Mouse (Mus musculus): ENCODE results near the gene Ercc8. TPM values are rescaled to one million over a fixed set of nuclear protein-coding genes. Genes with fewer than 3 reads are reported as not detected.

Ercc8 gene
- polyA plus RNA-seq, 2 experiments from 2014 or later = 8.3 to 10.7 TPM

DNA sequence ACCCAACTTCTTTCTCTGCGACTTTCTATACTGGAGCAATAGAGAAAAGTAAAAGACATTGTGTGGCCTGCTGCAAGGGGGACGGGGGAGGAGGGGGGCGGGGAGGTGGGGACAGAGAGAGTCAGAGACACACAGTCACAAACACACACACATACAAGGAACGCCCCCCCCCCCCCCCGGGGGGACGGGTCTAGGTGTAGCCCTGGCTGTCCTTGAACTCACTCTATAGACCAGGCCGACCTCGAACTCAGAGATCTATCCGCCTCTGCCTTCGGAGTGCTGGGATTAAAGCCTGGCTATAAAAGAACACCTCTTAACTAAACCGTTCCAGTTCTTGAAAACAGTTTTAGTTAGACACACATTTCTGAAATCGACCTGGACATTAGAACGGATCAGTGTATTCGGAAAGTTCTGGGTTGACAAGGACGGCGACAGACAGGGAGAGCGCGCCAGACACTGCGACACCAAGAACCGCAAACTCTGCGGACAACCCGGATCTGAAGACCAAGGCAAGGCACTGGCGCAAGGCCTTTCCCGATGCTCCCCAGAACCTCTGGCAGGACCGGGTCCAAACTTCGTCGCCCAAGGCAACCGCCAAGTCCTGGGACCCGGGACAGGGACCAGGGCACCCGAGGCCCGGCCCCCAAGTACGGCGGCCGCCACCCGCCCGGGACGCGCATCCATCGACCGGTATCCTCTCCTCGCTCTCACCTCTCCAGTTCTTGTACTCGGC, 633 bp upstream of the Ercc8 start:
- peak; percentile 53 for ATAC-seq

DNA sequence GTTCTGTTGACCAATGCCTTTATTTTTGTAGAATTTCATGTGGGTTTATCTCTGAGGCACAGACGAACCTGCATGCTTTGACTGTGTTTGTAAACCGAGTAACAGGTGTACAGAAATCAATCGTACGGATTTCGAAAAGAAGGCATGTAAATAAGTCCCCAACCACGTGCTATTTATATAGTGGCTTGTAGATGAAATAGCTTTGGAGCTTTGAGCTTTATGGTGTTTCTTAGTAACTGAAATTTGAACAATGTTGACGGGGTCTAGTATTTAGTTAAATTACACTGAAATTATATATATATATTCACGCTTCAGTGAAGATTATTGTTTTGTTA, 677 bp downstream of the Ercc8 start:
- ATAC-seq = no peak

DNA sequence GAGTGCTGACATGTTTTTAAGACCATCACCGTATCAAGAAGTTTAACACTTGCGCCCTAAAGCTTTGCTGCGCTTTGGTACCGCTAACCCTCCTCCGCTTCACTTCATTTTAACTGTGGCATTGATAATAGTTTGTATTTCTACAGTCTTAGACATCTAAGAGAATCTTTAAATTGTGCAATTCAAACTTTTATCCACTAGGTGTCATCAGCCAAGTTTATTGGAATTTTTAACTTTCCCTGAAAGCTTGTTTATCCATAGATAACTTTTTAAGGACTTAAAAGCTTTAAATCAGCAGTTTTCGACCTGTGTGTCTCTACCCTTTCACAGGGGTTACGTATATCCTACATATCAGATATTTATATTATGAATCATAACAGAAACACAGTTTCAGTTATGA, 1.4 kb downstream of the Ercc8 start:
- ATAC-seq = no peak

DNA sequence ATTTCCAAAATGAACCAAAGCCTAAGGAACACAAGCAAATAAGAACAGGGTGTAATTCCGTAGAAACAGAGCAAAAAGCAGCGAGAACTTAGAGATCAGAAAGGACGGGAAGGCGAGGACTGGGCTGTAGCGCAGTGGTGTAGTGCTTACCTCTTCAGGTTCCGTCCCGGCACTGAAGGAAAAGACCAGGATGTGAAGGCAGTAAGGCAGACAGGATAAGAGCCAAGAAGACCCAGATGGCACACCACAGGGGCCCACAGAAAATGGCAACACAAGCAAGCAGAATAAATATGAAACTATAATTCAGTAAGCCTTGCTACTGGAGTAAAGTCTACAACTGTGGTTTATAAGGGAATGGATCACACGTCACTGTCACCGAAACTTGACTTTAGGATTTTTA, 5.4 kb downstream of the Ercc8 start:
- no peak for ATAC-seq

DNA sequence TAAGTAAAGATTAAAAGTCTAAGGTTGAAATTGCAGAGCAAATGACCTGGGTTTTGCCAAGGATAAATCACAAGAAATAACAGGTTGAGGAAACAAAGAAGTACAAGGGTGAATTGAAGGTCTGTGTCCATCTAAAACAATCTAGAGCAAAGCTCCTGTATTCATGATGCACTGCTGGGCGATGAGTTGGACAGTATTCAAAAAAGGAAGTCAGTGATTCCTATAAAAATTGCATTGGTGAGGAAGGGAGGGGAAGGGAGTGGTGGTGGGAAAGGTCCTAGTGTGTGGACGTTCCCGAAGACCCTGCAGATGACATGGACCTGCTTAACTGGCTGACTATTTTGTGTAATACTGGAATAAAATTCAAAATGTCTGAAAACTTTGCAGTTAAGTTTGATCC, 6.1 kb downstream of the Ercc8 start:
- ATAC-seq = no peak

DNA sequence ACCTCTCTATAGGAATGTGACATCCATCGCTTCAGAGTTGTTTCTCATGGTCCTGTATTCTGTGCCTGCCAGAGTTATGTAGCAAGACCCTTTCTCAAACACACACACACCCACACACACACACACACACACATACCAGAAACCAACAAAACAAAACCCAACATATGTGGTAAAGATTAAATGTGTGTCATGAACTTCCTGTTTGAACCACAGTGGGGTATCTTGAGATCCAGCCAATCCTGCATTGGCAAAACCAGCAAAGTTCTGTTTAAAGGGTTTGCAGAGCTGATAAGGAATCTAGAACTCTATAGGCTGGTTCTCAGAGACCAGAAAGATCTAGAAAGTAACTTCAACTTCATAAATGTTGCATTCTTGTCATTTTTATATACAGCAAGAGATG, 11.5 kb downstream of the Ercc8 start:
- ATAC-seq = peak; percentile 66

DNA sequence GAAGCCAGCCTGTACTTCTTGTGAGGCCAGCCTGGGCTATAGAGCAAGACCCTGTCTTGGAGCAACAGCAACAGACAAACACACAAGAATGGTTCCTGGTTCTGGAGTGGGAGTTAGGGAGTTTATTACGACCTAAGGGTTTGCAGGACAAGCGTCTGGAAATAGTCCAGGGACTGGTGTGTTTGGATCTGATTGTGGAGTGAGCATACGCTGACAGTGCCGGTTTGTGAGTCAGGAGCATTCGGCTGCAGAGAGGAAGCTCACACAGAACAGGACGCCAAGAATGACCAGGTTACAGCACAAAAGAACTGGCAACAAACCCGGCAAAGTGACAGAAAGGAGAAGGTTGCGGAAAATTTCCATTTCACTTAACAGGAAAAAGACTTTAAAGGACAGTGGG, 12.0 kb downstream of the Ercc8 start:
- no peak for ATAC-seq

DNA sequence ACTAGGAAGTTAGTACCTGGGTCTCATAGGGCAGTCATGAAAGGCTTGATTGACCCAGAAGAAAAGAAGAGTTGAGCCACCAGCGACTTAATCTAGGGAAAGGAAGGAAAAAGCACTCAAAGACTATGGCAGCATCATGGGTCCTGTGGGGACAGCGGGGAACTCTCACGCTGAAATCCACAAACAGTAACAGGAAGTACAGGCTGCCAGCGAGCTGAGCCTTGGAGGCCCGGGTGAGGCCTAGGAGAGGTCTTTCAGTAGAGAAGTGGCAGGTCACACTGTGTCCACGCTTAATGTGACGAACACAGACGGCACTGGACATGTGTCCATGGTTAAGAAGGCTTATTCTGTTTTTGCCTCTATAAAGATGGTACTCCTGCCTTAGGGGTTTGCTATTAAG, 21.1 kb downstream of the Ercc8 start:
- ATAC-seq = no peak

DNA sequence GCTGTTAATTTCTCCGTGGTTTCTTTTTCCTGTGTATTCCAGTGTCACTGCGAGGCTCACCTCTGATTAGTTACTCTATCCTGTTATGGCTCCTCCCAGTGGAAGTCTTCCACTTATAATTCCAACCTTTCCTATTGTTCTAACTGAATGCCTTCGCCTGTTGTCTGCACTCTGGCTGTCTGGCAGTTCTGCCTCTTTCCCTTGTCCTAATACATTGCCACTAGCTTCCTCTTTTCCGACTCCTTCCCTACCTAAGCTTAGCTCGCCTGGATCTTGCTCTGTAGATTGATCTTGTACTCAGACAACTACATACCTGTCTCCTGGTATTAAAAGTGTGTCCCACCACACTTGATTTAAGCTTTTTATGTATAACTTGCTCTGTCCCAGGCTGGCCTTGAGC, 22.3 kb downstream of the Ercc8 start:
- no peak for ATAC-seq

DNA sequence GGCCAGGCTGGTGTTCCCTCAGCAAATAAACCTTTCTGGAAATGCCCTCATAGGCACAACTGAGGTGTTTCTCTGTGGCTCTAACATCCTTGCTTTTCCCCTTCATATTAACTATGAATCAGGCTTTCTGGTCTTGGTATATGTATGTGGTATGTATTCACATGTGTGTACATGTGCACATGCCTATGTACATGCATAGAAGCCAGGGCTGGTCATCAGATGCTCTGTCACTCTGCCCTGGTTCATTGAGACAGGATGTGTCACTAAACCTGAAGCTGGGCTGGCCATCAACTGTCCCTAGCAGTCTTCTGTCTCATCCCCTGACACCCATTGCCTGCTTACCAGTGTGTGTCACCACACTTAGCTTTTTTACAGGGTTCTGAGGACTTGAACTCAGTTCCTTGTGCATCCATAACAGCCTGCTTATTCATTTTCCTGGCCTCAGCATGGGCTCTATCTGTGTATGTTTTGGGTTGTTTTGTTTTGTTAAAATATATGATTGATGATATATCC, 26.3 kb downstream of the Ercc8 start:
- no peak for ATAC-seq

DNA sequence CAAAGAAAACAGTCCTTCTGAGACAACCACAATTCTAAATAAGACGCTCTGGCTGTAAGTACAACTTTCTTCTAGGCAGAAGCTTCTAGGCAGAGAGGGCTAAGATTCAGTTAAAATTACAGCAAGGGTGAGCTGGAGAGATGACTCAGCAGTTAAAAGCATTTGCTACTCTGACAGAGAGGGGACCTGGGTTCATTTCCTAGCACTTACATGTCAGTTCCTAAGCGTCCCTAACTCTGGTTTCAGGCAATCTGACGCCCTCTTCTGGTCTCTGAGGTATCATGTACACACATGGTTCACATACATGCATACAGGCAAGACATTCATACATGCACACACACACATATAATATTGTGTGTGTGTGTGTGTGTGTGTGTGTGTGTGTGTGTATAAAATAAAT, 27.0 kb downstream of the Ercc8 start:
- ATAC-seq = no peak

DNA sequence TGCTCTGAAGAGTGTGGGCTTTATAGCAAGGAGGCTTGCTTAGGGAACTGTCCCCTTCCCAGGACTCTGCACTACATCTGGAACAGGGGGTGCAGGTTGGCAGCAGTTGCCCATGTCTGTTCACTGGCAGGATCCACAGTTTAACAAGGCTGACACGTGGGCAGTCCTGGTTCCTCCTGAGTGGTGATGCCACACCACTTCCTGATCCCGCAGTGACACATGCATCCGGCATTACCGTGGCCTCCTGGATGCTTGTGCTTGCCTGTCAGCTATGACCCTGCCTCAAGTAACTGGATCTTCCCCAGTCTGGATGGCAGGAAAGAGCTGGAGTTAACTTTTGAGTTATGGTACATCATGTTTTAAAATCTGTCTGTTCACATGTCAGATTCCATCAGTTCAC, 29.5 kb downstream of the Ercc8 start:
- no peak for ATAC-seq

DNA sequence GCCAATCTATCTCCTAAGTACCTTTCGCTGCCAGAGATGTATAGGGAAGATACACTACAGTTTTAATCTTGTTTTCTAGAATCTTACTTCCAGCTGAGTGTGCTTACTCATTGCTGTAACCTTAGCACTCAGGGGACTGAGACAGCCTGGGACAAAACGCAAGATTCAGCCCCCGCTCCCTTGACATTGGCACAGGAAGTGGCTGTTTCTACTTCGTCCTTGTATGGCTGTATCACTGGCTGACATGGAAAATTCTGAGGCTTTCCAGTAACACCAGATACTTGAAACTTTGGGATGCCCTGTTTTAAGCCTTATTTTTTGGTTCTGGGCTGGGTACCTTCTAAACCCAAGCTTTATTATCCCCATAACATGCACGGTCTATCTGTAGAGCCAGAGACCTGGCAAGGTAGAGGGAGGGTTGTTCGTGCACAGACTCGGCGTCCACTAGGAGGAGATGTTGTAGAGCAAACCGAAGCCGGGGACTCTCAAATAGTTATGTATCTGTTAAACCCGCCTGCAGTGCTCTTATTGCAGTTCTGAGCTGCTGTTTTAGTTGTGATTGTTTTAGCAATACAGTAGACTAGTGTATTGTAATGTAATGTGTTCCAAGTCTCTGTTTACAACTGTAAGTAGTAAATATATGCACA, 32.7 kb downstream of the Ercc8 start:
- peak; percentile 87 for ATAC-seq

DNA sequence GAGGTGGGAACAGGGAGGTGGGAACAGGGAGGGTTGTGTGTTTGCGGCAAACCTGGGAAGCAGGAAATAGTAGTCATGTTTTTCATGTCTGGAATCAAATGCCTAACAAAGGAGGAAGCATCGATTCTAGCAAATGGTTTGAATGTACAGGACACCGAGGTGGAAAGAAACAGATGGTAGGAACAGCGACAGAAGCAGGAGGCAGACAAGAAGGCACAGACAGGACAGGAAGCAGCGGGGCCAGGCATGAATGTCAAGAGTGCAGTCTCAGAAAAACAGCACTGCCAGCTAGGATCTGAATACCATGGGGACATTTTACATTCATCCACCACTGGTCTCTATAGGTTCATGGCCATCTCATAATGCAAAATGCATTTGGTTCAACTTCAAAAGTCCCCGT, 36.9 kb downstream of the Ercc8 start:
- no peak for ATAC-seq

DNA sequence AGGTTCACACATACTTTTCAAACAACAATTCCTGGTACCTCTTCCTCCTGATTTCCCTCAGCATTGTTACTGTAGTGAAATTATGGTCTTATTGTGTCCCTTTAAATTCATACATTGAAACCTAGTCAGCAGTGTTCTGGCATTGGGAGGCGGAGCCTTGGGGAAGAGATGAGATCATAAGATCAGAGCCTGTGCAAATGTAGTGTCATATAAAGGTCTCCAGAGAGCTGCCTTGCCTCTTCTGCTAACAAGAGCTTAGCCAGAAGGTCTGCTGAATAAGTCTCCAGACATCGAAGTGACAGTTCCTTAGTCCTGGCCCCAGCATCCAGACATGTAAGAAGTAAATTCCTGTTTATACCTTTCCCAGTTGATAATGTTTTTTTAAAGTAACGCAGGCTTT, 46.3 kb downstream of the Ercc8 start:
- no peak for ATAC-seq

DNA sequence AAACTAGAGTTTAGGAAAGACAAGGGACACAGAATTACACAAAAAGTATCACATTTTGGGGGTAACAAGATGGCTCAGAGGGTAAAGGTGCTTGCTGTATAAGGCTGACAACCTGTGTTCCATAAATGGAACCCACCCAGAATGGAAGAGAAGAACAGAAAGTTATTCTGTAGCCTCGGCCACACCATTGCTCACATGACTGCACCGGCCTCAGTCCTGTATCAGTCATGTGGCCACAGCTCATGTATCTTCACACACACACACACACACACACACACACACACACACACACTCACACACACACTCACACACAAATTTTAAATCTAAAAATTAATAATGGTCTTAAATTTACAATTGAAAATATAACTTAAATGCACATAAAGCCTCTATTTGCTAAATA, 48.9 kb downstream of the Ercc8 start:
- ATAC-seq = no peak

DNA sequence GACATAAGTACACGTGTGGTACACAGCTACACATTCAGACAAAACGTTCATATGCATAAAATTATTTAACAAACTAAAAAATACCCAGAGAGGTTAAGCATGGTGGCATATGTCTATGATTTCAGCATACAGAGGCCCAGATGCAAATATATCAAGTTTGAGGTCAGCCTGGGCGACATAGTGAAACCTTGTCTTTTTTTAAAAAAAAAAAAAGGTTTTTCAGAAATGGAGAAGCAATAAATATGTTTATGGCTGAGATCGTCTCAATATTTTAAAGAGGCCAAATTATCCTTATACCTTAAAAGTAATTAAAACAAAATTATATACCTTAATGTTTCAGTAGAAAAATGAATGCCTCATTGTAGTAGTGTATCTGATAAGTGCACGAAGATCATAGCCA, 49.6 kb downstream of the Ercc8 start:
- no peak for ATAC-seq

DNA sequence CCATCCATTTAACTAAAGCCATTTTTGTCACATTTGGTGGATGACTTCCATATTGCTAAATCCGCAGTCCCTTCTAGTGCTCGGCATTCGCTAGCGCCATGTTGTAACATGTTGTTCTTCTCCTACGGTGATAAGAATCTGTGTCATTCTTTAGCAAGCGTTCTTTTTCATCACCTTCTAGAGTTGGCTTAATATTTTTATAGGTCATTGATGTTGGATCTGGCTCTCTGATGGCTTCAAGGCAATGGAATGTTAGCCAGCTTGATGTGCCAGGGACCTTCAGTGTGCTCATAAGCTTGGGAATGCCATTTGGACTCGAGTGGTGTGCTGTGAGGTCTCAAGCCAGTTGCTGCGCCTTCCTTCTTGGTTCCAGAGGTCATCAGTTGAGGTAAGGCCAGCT, 52.4 kb downstream of the Ercc8 start:
- no peak for ATAC-seq

DNA sequence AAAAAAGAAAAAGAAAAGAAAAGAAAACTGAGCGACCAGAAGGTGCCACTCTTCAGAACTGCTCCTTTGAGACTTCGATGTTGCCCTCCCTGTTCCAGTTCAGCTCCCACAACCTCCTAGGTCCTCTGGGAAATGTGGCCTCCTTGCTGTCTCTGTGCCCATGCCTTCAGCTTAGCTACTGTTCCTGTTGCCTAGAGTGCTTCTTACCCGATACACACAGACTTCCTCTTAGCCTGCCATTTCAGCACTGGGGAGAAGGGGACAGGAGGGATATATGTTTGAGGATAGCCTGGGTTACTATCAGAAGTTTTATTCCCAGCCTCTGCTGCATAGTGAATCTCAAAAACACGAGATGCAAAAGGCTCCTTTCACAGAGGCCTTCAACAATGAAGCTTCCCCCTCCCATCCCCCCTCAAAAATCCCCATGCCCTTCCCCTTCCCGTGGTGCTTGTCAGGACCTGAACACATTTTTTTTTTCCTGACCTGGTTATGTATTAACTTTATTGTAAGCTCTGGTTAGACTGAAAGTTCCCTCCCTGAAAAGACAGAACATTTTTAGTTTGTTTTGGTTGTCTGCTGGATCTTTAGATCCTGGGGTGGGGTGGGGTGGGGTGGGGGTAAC, 54.0 kb downstream of the Ercc8 start:
- ATAC-seq = no peak

DNA sequence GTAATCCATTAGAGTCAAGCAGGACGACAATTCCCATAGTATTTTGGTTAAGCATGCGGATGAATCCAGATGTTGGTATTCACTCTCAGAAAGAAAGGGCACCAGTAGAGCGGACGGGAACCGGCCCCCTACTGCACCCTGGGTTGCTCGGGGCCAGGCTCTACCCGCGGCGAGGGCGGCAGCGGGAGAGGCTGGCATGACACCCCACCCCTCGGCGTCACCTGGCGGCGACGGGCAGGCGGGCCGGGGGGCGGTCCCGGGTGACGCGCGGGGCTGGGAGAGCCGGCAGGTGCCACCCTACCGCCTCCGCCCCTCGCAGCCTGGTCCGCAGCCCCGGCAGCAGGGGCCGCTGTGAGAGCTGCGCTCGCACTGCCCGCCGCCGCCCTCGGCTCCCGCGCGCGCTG, 55.6 kb downstream of the Ercc8 start, which contains the start of gene Elovl7:
Elovl7 (plus strand) TSS at position 324 of the 404 bp plus-strand sequence.
- ATAC-seq = peak; percentile 91

DNA sequence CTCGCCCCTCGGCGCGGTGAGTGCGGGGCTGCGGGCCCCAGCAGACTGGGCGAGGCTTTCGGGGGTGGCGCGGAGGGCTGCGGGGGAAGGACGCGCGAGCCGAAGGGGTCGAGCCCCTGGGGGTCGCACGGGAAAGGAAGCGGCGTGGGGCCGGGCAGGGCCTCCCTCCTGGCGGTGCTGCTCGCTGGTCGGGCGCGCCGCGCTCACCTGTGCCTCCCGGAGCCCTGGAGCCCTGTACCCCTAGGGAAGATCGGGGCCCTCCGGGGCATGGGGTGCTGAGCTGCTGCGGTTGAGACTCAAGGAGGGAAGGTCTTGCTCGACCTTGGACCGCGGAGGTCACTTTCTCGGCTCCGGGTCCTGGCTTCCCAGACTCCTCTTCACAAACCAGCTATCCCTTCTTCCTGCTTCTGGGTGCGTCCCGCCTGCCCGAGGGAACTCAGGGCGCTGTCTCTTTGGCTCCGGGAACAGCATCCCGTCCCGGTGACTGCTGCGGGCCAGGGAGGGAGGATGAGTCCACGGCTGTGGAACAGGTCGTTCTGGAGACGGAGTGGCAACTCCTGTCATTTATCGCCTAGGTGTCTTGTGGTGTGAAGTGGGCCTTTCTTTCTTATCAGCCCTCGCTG, 56.1 kb downstream of the Ercc8 start:
- ATAC-seq = peak; percentile 33

DNA sequence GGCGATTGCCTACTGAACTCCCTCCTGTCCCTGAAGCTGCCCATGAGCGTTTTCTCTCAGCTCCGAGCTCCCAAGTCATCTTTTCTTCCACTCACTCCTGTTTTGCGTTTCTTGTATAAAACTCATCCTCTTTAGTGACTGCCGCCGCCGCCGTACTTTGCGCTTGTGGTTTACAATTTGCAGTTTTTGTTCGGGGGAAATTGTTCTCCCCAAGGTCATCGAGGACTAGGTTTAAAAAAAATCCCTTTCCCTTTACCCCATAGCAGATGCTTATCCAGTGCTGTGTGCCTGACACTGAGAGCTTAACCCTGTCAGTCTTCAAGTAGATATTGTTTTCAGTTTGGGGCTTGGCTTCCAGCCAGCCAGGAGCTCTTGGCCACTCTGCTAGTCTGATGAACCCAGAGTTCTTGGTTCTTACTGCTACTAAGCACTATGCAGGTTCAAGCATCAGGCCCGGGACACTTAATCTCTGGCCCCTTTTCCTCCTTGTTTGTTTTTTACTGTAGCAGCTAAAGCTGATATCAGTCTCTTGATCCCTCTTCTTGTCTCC, 56.8 kb downstream of the Ercc8 start:
- peak; percentile 4 for ATAC-seq

DNA sequence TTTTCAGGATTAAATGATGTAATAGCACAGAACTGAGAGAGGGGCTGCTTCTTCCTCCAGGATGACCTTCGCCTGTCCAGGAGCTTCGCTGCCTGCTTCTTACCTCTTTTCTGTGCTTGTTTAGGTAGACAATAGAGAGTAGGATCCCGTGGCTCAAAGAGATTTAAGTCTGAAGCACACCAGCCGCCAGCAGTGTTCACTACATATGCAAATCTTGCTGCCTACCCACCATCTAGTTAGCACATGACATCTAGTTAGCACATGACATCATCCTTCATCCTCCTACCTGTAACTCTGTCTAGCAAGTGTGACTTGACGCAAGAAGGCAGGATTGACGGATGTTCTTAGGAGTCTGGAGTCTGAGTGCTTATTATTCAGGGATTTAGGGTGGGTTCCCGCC, 61.2 kb downstream of the Ercc8 start:
- ATAC-seq = no peak
